Mouse (Mus musculus): ENCODE measurements around the gene P4hb.
A peak's percentile ranks its signal among the peaks of the same experiment; 100 is the strongest.

- no peak; the same call in 1 of the 2 replicates for TF ChIP-seq USF1 (IDR thresholded peaks at IDR 0.05; ENCODE audit: low read depth, low read length)
- TF ChIP-seq POLR2A (IDR thresholded peaks at IDR 0.05; ENCODE audit: control insufficient read depth in 1 of 2, insufficient read depth in 1 of 2, low read depth in 1 of 2, low read length in 2 of 2, poor library complexity in 1 of 2) = peak; percentile 61 to 88; a peak in 3 of 4 replicates
- no peak for TF ChIP-seq CTCF (IDR thresholded peaks at IDR 0.05 in 2 of 3, conservative IDR thresholded peaks at IDR 0.05 in 1 of 3; ENCODE audit: control insufficient read depth in 1 of 3, insufficient read depth in 1 of 3, low read depth in 2 of 3, low read length in 3 of 3, poor library complexity in 1 of 3, severe bottlenecking in 1 of 3)
- peak; percentile 88 for TF ChIP-seq CHD2 (IDR thresholded peaks at IDR 0.05; ENCODE audit: low read length)
- no peak for TF ChIP-seq POLR2AphosphoS5 (IDR thresholded peaks at IDR 0.05; ENCODE audit: borderline replicate concordance, low read depth, low read length)
Observed at GRCm38 (mm10) chr11:120510375-120511030, 62.5 kb downstream of the P4hb start.
